Comparison of ENCODE assay signal across 8 mouse cellular contexts in genomic region chr4:44071741-44072145, GRCm38 (mm10). TPM values are rescaled to one million over a fixed set of nuclear protein-coding genes. Genes with fewer than 3 reads are reported as not detected.
DNase-seq lines count a peak whose midpoint lies in the region; ATAC-seq lines count a peak whose summit lies in the region.

No protein-coding gene starts in this region.

- H3K4me1 ChIP-seq in heart, embryonic 13.5 days = peaks cover 54% of the 10 kb centered on the region
- H3K4me1 ChIP-seq in hindbrain, embryonic 11.5 days (replicated peaks; ENCODE audit: control insufficient read depth, insufficient read depth, low read length) = no peaks in the 10 kb centered on the region
- peaks cover 69% of the 10 kb centered on the region for H3K4me1 ChIP-seq in liver, embryonic 13.5 days (replicated peaks)
- peaks cover 16% of the 10 kb centered on the region for H3K4me1 ChIP-seq in stomach, embryonic 16.5 days (ENCODE audit: control insufficient read depth, insufficient read depth, low read length)

- H3K27ac ChIP-seq in heart, embryonic 13.5 days (replicated peaks) = peak overlapping the region; percentile 98
- H3K27ac ChIP-seq in hindbrain, embryonic 11.5 days (ENCODE audit: low read depth, low read length) = no peak overlapping the region
- peak overlapping the region; percentile 88 for H3K27ac ChIP-seq in liver, embryonic 13.5 days
- H3K27ac ChIP-seq in stomach, embryonic 16.5 days (ENCODE audit: low read length) = peak overlapping the region; percentile 92

- no peaks in the 10 kb centered on the region for H3K9me3 ChIP-seq in heart, embryonic 13.5 days
- H3K9me3 ChIP-seq in hindbrain, embryonic 11.5 days (ENCODE audit: control insufficient read depth, low read length) = no peaks in the 10 kb centered on the region
- H3K9me3 ChIP-seq in liver, embryonic 13.5 days (replicated peaks) = no peaks in the 10 kb centered on the region
- H3K9me3 ChIP-seq in stomach, embryonic 16.5 days (replicated peaks; ENCODE audit: control insufficient read depth, low read length) = no peaks in the 10 kb centered on the region

- H3K9ac ChIP-seq in heart, embryonic 13.5 days = peak overlapping the region; percentile 94
- H3K9ac ChIP-seq in hindbrain, embryonic 11.5 days (ENCODE audit: low read depth, low read length) = peak overlapping the region; percentile 75
- H3K9ac ChIP-seq in liver, embryonic 13.5 days = peak overlapping the region; percentile 90
- H3K9ac ChIP-seq in stomach, embryonic 16.5 days (ENCODE audit: low read length) = peak overlapping the region; percentile 86

- WGBS in heart, embryonic 13.5 days = 4% methylated on average over 11 of the region's 11 CpGs
- 15% methylated on average over 11 of the region's 11 CpGs for WGBS in hindbrain, embryonic 11.5 days
- 2% methylated on average over 11 of the region's 11 CpGs for WGBS in liver, embryonic 13.5 days (ENCODE audit: insufficient replicate concordance)
- 3% methylated on average over 11 of the region's 11 CpGs for WGBS in stomach, embryonic 16.5 days

- H3K27me3 ChIP-seq in heart, embryonic 13.5 days (replicated peaks) = no peaks in the 10 kb centered on the region
- H3K27me3 ChIP-seq in hindbrain, embryonic 11.5 days (ENCODE audit: control insufficient read depth, insufficient read depth, low read length) = no peaks in the 10 kb centered on the region
- no peaks in the 10 kb centered on the region for H3K27me3 ChIP-seq in liver, embryonic 13.5 days
- H3K27me3 ChIP-seq in stomach, embryonic 16.5 days (ENCODE audit: control insufficient read depth, insufficient read depth, low read length) = no peaks in the 10 kb centered on the region

- no peaks in the 10 kb centered on the region for H3K36me3 ChIP-seq in heart, embryonic 13.5 days
- no peaks in the 10 kb centered on the region for H3K36me3 ChIP-seq in hindbrain, embryonic 11.5 days (ENCODE audit: control insufficient read depth, insufficient read depth, low read length)
- no peaks in the 10 kb centered on the region for H3K36me3 ChIP-seq in liver, embryonic 13.5 days
- no peaks in the 10 kb centered on the region for H3K36me3 ChIP-seq in stomach, embryonic 16.5 days (ENCODE audit: control insufficient read depth, insufficient read depth, low read length)

- no peak for DNase-seq in heart, postnatal 4 days
- DNase-seq in brain, embryonic 18.5 days (ENCODE audit: low read depth, low spot score) = peak; percentile 3
- no peak for DNase-seq in hindbrain, embryonic 11.5 days (ENCODE audit: low spot score)
- peak; percentile 49 for DNase-seq in liver, embryonic 13.5 days
- no peak for DNase-seq in thymus, adult 18-20 months
- DNase-seq in left cerebral cortex, postnatal 10 days (ENCODE audit: extremely low spot score in 1 of 2, low spot score in 2 of 2) = no peak

- intact Hi-C loops in left cerebral cortex, postnatal 10 days (cut with DNase I) = loop anchor here (5.0 kb wide), 1 partner anchor 41 kb away; no protein-coding TSS in a partner anchor

- H3K4me3 ChIP-seq in heart, embryonic 13.5 days = peak overlapping the region; percentile 96
- H3K4me3 ChIP-seq in hindbrain, embryonic 11.5 days (ENCODE audit: low read depth, low read length) = peak overlapping the region; percentile 82
- peak overlapping the region; percentile 89 for H3K4me3 ChIP-seq in liver, embryonic 13.5 days (replicated peaks)
- H3K4me3 ChIP-seq in stomach, embryonic 16.5 days (replicated peaks; ENCODE audit: low read length) = peak overlapping the region; percentile 87

- no peak for ATAC-seq in heart, embryonic 13.5 days (ENCODE audit: extremely low read depth, insufficient number of reproducible peaks, low FRiP score, low TSS enrichment)
- no peak for ATAC-seq in hindbrain, embryonic 11.5 days (ENCODE audit: low FRiP score)
- ATAC-seq in liver, embryonic 13.5 days (ENCODE audit: low read depth) = peak; percentile 52
- ATAC-seq in stomach, embryonic 16.5 days (ENCODE audit: insufficient read depth, low FRiP score) = peak; percentile 14; the same call in 1 of the 2 replicates

- peak overlapping the region; percentile 84 for H3K4me2 ChIP-seq in heart, embryonic 13.5 days
- H3K4me2 ChIP-seq in hindbrain, embryonic 11.5 days (replicated peaks; ENCODE audit: low read depth, low read length) = peak overlapping the region; percentile 74
- peak overlapping the region; percentile 91 for H3K4me2 ChIP-seq in liver, embryonic 13.5 days
- peak overlapping the region; percentile 86 for H3K4me2 ChIP-seq in stomach, embryonic 16.5 days (ENCODE audit: low read depth, low read length)

RNA-seq across cellular contexts. Expression of gene Gne, which starts 12.2 kb away (rescaled TPM):
- 29.5 and 32.6 TPM in 2 replicates for polyA plus RNA-seq in heart, embryonic 13.5 days (2015; fragmentation: Nextera tagmentation; extraction: Ambion mirVana)
- 10 to 100 TPM; 46.6 to 49.7 TPM for total RNA-seq in heart, postnatal 4 days (2021)
- 23.1 and 24.2 TPM in 2 replicates for polyA plus RNA-seq in hindbrain, embryonic 11.5 days (2014; fragmentation: Nextera tagmentation; extraction: Ambion mirVana)
- polyA plus RNA-seq in liver, embryonic 13.5 days (2015; fragmentation: Nextera tagmentation; extraction: Ambion mirVana) = 26.2 and 32.1 TPM in 2 replicates
- 30.0 and 33.1 TPM in 2 replicates for polyA plus RNA-seq in stomach, embryonic 16.5 days (2015; fragmentation: Nextera tagmentation; extraction: Ambion mirVana)
- total RNA-seq in left cerebral cortex, postnatal 10 days (2021) = 10 to 100 TPM; 43.4 to 50.7 TPM

Comparison
In these comparisons a context has a peak if more than half of its experiments do, and no peak if none do; other contexts are left out.
1. ATAC-seq: peak in liver, embryonic 13.5 days (single experiment) and stomach, embryonic 16.5 days (single experiment); none in heart, embryonic 13.5 days (single experiment) and hindbrain, embryonic 11.5 days (single experiment).
2. DNase-seq: peak in brain, embryonic 18.5 days (single experiment) and liver, embryonic 13.5 days (single experiment); none in heart, postnatal 4 days (single experiment), hindbrain, embryonic 11.5 days (single experiment), thymus, adult 18-20 months (0 of 2) and left cerebral cortex, postnatal 10 days (0 of 2).
3. Peak in every context shown above with its lines, with median percentiles within 50 percentile points of each other: H3K4me2 ChIP-seq, H3K4me3 ChIP-seq and H3K9ac ChIP-seq.